15 mouse cellular contexts compared by ENCODE assay signal in the genomic region with DNA sequence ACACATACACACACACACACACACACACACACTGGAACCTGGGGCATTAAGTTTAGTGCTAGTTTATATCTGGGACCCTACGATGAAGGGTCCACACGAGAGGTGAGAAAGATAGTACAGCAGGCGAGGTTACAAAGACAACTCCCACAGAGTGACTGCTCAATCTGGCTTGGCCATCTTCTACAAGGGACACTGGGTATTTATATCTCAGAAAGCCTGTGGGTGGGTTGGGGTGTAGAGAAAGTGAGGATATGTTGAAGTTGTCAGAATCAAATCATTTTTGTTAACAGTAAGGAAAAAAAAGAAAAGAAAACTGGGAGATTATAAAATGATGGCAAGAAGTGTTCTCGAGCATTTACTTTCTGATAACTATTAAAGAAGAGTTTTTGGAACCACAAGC.
A peak's percentile ranks its signal among the peaks of the same experiment; 100 is the strongest.
DNase-seq lines count a peak whose midpoint lies in the region.
"Had no signal": no experiment of that assay in that cellular context is flagged by ENCODE, and none has a peak within 500 bp of the region (broad histone marks: within the 10 kb centered on the region; RNA-seq: fewer than 3 reads in every experiment).

No protein-coding gene starts in this region.

- DNase-seq in frontal cortex, postnatal 36 days (ENCODE audit: low spot score in 2 of 2) = peak; percentile 2 to 20
- no peak for DNase-seq in frontal cortex, postnatal 14 days (ENCODE audit: low spot score in 2 of 2)
- DNase-seq in left cerebral cortex, postnatal 14 days (ENCODE audit: low spot score in 2 of 2) = peak; percentile 4 to 16
- DNase-seq in left cerebral cortex, adult 11 months (ENCODE audit: low spot score) = no peak
- peak; percentile 36 for DNase-seq in brain, adult 2 months (ENCODE audit: low read depth, low spot score)
- peak; percentile 8 for DNase-seq in telencephalon, adult 2 months (ENCODE audit: low read depth, low spot score)
- no peak for DNase-seq in kidney, postnatal 14 days
- DNase-seq: adrenal gland, adult 2 months; adrenal gland, postnatal 10 days; adrenal gland, postnatal 25 days; cerebellum, adult 11-12 months; cerebellum, adult 2 months; cerebellum, adult 9-10 months; cerebellum, postnatal 10 days; cerebellum, postnatal 25 days had no signal

- intact Hi-C loops in left cerebral cortex, postnatal 14 days (cut with DNase I) = no loop called here

Comparison
In these comparisons a context has a peak if more than half of its experiments do, and no peak if none do; other contexts are left out.
1. DNase-seq: peak in frontal cortex, postnatal 36 days (2 of 2), left cerebral cortex, postnatal 14 days (2 of 2), brain, adult 2 months (single experiment) and telencephalon, adult 2 months (single experiment); none in frontal cortex, postnatal 14 days (0 of 2), left cerebral cortex, adult 11 months (single experiment) and kidney, postnatal 14 days (single experiment).